Comparison of ENCODE assay signal across 12 mouse cellular contexts in the genomic region with DNA sequence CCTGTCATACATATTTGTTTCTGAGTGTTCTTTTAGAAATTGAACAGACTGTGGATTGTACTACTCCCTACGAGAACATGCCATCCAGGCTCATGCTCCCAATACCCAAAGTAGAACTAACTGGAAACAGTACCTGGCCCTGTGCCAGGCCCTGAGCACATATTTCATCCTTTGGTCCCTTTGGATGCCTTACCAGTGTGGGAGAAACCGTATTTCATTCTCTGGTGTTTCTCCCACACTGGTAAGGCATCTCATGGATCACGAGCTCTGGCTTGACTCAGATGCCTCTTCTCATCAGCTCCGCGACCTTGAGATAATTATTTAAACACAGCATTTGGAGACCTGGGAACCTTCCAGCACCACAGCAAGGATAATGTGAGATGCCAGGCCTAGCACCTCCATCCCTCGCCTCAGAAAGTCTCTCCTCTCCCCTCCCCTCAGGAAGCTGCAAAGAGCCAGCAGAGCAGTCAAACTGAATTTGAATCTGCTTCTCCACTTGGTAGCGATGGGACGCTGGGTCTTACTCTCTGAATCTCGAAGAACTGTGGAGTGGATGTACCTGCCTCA. TPM values are rescaled to one million over a fixed set of nuclear protein-coding genes. Genes with fewer than 3 reads are reported as not detected.
DNase-seq lines count a peak whose midpoint lies in the region; ATAC-seq and TF ChIP-seq lines count a peak whose summit lies in the region.
"Had no signal": no experiment of that assay in that cellular context is flagged by ENCODE, and none has a peak within 500 bp of the region (broad histone marks: within the 10 kb centered on the region; RNA-seq: fewer than 3 reads in every experiment).

No protein-coding gene starts in this region.

- no peaks in the 10 kb centered on the region for H3K9me3 ChIP-seq in heart, embryonic 13.5 days
- H3K9me3 ChIP-seq in limb, embryonic 14.5 days (ENCODE audit: control insufficient read depth, low read length), result no peaks in the 10 kb centered on the region
- no peaks in the 10 kb centered on the region for H3K9me3 ChIP-seq in limb, embryonic 10.5 days (replicated peaks)
- H3K9me3 ChIP-seq in embryonic facial prominence, embryonic 13.5 days, result no peaks in the 10 kb centered on the region
- H3K9me3 ChIP-seq: liver, embryonic 13.5 days had no signal

- no peak for ATAC-seq in heart, embryonic 13.5 days (ENCODE audit: extremely low read depth, insufficient number of reproducible peaks, low FRiP score, low TSS enrichment)
- no peak for ATAC-seq in limb, embryonic 14.5 days (ENCODE audit: low FRiP score, low read depth)
- ATAC-seq in embryonic facial prominence, embryonic 13.5 days (ENCODE audit: insufficient number of reproducible peaks, insufficient read depth, low FRiP score, low TSS enrichment, low read depth), result peak; percentile 48; the same call in 1 of the 2 replicates

- H3K27ac ChIP-seq in heart, embryonic 13.5 days (replicated peaks), result peak overlapping the region; percentile 36; the same call in 1 of the 2 replicates
- no peak overlapping the region for H3K27ac ChIP-seq in limb, embryonic 14.5 days (replicated peaks; ENCODE audit: low read depth, low read length)
- H3K27ac ChIP-seq in limb, embryonic 10.5 days, result no peak overlapping the region
- peak overlapping the region; percentile 57 for H3K27ac ChIP-seq in embryonic facial prominence, embryonic 13.5 days
- H3K27ac ChIP-seq: left cerebral cortex, adult 2 months; liver, embryonic 13.5 days had no signal

- no peak for TF ChIP-seq POLR2A in limb, embryonic 14.5 days (IDR thresholded peaks at IDR 0.05; ENCODE audit: borderline replicate concordance, extremely low read depth, insufficient read depth, insufficient read length)

- H3K4me2 ChIP-seq in heart, embryonic 13.5 days, result no peak overlapping the region
- no peak overlapping the region for H3K4me2 ChIP-seq in limb, embryonic 14.5 days (replicated peaks; ENCODE audit: low read depth, low read length, severe bottlenecking)
- no peak overlapping the region; the same call in 1 of the 2 replicates for H3K4me2 ChIP-seq in embryonic facial prominence, embryonic 13.5 days
- H3K4me2 ChIP-seq: liver, embryonic 13.5 days had no signal

- H3K27me3 ChIP-seq in heart, embryonic 13.5 days (replicated peaks), result no peaks in the 10 kb centered on the region
- no peaks in the 10 kb centered on the region for H3K27me3 ChIP-seq in limb, embryonic 14.5 days (ENCODE audit: control insufficient read depth, insufficient read depth, low read length)
- no peaks in the 10 kb centered on the region for H3K27me3 ChIP-seq in limb, embryonic 10.5 days (ENCODE audit: low read depth, poor library complexity, severe bottlenecking)
- no peaks in the 10 kb centered on the region for H3K27me3 ChIP-seq in embryonic facial prominence, embryonic 13.5 days
- H3K27me3 ChIP-seq: liver, embryonic 13.5 days had no signal

- DNase-seq in heart, adult 18-20 months, result no peak
- peak; percentile 59 for DNase-seq in limb, embryonic 14.5 days (ENCODE audit: low spot score)
- no peak for DNase-seq in limb, embryonic 10.5 days (ENCODE audit: low spot score)
- peak; percentile 53 to 68 for DNase-seq in kidney, postnatal 4 days
- no peak for DNase-seq in embryo, embryonic 10.5 days (ENCODE audit: low spot score)
- DNase-seq in left cerebral cortex, adult 18-20 months (ENCODE audit: low spot score in 2 of 2), result no peak
- DNase-seq: liver, embryonic 13.5 days; right cerebral cortex, postnatal 14 days had no signal

- WGBS in heart, embryonic 13.5 days, result 45% methylated on average over 9 of the region's 9 CpGs
- WGBS in limb, embryonic 14.5 days, result 69% methylated on average over 9 of the region's 9 CpGs
- WGBS in limb, embryonic 10.5 days, result 86% methylated on average over 9 of the region's 9 CpGs
- WGBS in embryonic facial prominence, embryonic 13.5 days, result 47% methylated on average over 9 of the region's 9 CpGs

- H3K9ac ChIP-seq in heart, embryonic 13.5 days, result no peak overlapping the region
- no peak overlapping the region for H3K9ac ChIP-seq in limb, embryonic 14.5 days (ENCODE audit: low read depth, low read length, severe bottlenecking)
- no peak overlapping the region for H3K9ac ChIP-seq in embryonic facial prominence, embryonic 13.5 days
- H3K9ac ChIP-seq: liver, embryonic 13.5 days had no signal

- peaks cover 3% of the 10 kb centered on the region; the same call in 1 of the 2 replicates for H3K36me3 ChIP-seq in heart, embryonic 13.5 days
- no peaks in the 10 kb centered on the region for H3K36me3 ChIP-seq in limb, embryonic 14.5 days (ENCODE audit: control insufficient read depth, insufficient read depth, low read length)
- H3K36me3 ChIP-seq in limb, embryonic 10.5 days, result no peaks in the 10 kb centered on the region
- H3K36me3 ChIP-seq in embryonic facial prominence, embryonic 13.5 days, result no peaks in the 10 kb centered on the region
- H3K36me3 ChIP-seq: liver, embryonic 13.5 days had no signal

- no peak overlapping the region for H3K4me3 ChIP-seq in heart, embryonic 13.5 days
- H3K4me3 ChIP-seq in limb, embryonic 14.5 days (replicated peaks; ENCODE audit: low read length), result no peak overlapping the region
- no peak overlapping the region for H3K4me3 ChIP-seq in limb, embryonic 10.5 days
- H3K4me3 ChIP-seq in embryonic facial prominence, embryonic 13.5 days, result no peak overlapping the region
- H3K4me3 ChIP-seq: left cerebral cortex, adult 2 months; liver, embryonic 13.5 days; myocyte had no signal

- peaks cover 69% of the 10 kb centered on the region for H3K4me1 ChIP-seq in heart, embryonic 13.5 days
- peaks cover 19% of the 10 kb centered on the region for H3K4me1 ChIP-seq in limb, embryonic 14.5 days (ENCODE audit: control insufficient read depth, insufficient read depth, low read length)
- H3K4me1 ChIP-seq in limb, embryonic 10.5 days, result peaks cover 26% of the 10 kb centered on the region
- peaks cover 43% of the 10 kb centered on the region for H3K4me1 ChIP-seq in embryonic facial prominence, embryonic 13.5 days

RNA-seq across cellular contexts. Expression of a gene that starts 21.6 kb away (rescaled TPM):
- 9.1 and 10.4 TPM in 2 replicates for polyA plus RNA-seq in heart, embryonic 13.5 days (2015; fragmentation: Nextera tagmentation; extraction: Ambion mirVana)
- total RNA-seq in heart, adult 18-20 months (2021), result 10 to 100 TPM; 11.8 to 14.3 TPM
- 13.0 and 13.3 TPM in 2 replicates for polyA plus RNA-seq in limb, embryonic 14.5 days (2012; rRNA removed)
- 15.2 and 17.0 TPM in 2 replicates for polyA plus RNA-seq in limb, embryonic 14.5 days (2014; fragmentation: Nextera tagmentation; extraction: Ambion mirVana)
- polyA plus RNA-seq in limb, embryonic 10.5 days (2016; fragmentation: Nextera tagmentation; extraction: Ambion mirVana), result 7.0 and 9.9 TPM in 2 replicates
- polyA plus RNA-seq in embryonic facial prominence, embryonic 13.5 days (2015; fragmentation: Nextera tagmentation; extraction: Ambion mirVana), result 16.3 and 16.8 TPM in 2 replicates
- total RNA-seq in left cerebral cortex, adult 18-20 months (2021), result 10 to 100 TPM; 14.4 to 15.0 TPM

Comparison
In these comparisons a context has a peak if more than half of its experiments do, and no peak if none do; other contexts are left out.
1. DNase-seq: peak in limb, embryonic 14.5 days (single experiment) and kidney, postnatal 4 days (2 of 2); none in heart, adult 18-20 months (0 of 2), limb, embryonic 10.5 days (single experiment), embryo, embryonic 10.5 days (single experiment) and left cerebral cortex, adult 18-20 months (0 of 2).
2. H3K27ac ChIP-seq: peak in heart, embryonic 13.5 days (single experiment) and embryonic facial prominence, embryonic 13.5 days (single experiment); none in limb, embryonic 14.5 days (single experiment) and limb, embryonic 10.5 days (single experiment).